Mouse (Mus musculus) heart, postnatal 0 days (tissue): ENCODE data around the gene Ccdc85b.

ENCODE experiments used
- CTCF ChIP-seq: IDR thresholded peaks from 2 replicates; pipeline ENCODE4 v1.5.1; 2016; ENCODE audit warnings: antibody characterized with exemption, control low read depth, low read depth
- EP300 ChIP-seq: IDR thresholded peaks from 2 replicates; pipeline ENCODE4 v1.6.1; 2016; ENCODE audit warnings: antibody characterized with exemption, low read depth

- no peak for TF ChIP-seq CTCF
- no peak for TF ChIP-seq EP300
Observed at GRCm38 (mm10) chr19:5455568-5455967, 2.1 kb downstream of the Ccdc85b start.
